Mouse (Mus musculus) midbrain, embryonic 11.5 days (tissue): Measurements from ENCODE around the gene Lrp2. TPM values are rescaled to one million over a fixed set of nuclear protein-coding genes. Genes with fewer than 3 reads are reported as not detected.
A peak's percentile ranks its signal among the peaks of the same experiment; 100 is the strongest.

ENCODE experiments used
- ATAC-seq: fragments of 200-750 bp; cut with Nextera tagmentation; 2 replicates; pipeline ENCODE4 v1.8.0; 2017; ENCODE audit warnings: moderate TSS enrichment, moderate library complexity; ENCODE audit not compliant: low FRiP score
- DNase-seq: peaks from one replicate; pipeline ENCODE4 v3.0.0; 2015; ENCODE audit warnings: low spot score; ENCODE audit errors: missing footprints
- H3K27ac ChIP-seq: fragments of 300-500 bp; sonication (generic); 2 replicates; pipeline ENCODE4 v1.5.1; 2014; ENCODE audit warnings: low read depth, low read length
- H3K27me3 ChIP-seq: fragments of 300-500 bp; sonication (generic); 2 replicates; pipeline ENCODE4 v1.6.1; 2014; ENCODE audit warnings: mild to moderate bottlenecking, low read length, moderate library complexity, mixed read lengths; ENCODE audit not compliant: control insufficient read depth, insufficient read depth
- H3K36me3 ChIP-seq: fragments of 300-500 bp; sonication (generic); 2 replicates; pipeline ENCODE4 v1.6.1; 2014; ENCODE audit warnings: mild to moderate bottlenecking, low read length, moderate library complexity, mixed read lengths; ENCODE audit not compliant: control insufficient read depth, insufficient read depth
- H3K4me1 ChIP-seq: fragments of 300-500 bp; sonication (generic); 2 replicates; pipeline ENCODE4 v1.6.1; 2014; ENCODE audit warnings: low read length; ENCODE audit not compliant: control insufficient read depth, insufficient read depth
- H3K4me2 ChIP-seq: fragments of 300-500 bp; sonication (generic); 2 replicates; pipeline ENCODE4 v1.6.1; 2014; ENCODE audit warnings: mild to moderate bottlenecking, moderate library complexity
- H3K4me3 ChIP-seq: fragments of 300-500 bp; sonication (generic); 2 replicates; pipeline ENCODE4 v1.5.1; 2014; ENCODE audit warnings: low read depth, low read length
- H3K9ac ChIP-seq: fragments of 300-500 bp; sonication (generic); 2 replicates; pipeline ENCODE4 v1.6.1; 2014; ENCODE audit warnings: low read length
- H3K9me3 ChIP-seq: fragments of 300-500 bp; sonication (generic); 2 replicates; pipeline ENCODE4 v1.6.1; 2016; ENCODE audit warnings: low read length; ENCODE audit not compliant: control insufficient read depth
- WGBS: fragments of 180-500 bp; shearing (Covaris S2); extraction: QIAGEN DNeasy Blood & Tissue Kit; methylation state at CpG from one replicate; pipeline ENCODE4 v1.1.7; 2014; 5-methylcytosine and 5-hydroxymethylcytosine counted together
- polyA plus RNA-seq: library from polyadenylated mRNA; unstranded; fragments of >200 nt; fragmentation: Nextera tagmentation; extraction: Ambion mirVana; gene quantifications from 2 replicates; pipeline ENCODE4 v1.2.1, GENCODE M21; 2014

Lrp2 gene
- polyA plus RNA-seq, 1 experiment from 2014 or later: 5.6 TPM

- no peak overlapping the region; the same call in 1 of the 2 replicates for H3K9ac ChIP-seq
- peaks cover 19% of the 10 kb centered on the region for H3K4me1 ChIP-seq
- H3K4me3 ChIP-seq: no peak overlapping the region
- no peaks in the 10 kb centered on the region for H3K36me3 ChIP-seq
- 1% methylated on average over 11 of the region's 11 CpGs for WGBS
- DNase-seq: peak; percentile 94
- H3K9me3 ChIP-seq: no peaks in the 10 kb centered on the region
- peak; percentile 95 for ATAC-seq
- H3K27ac ChIP-seq: no peak overlapping the region
- H3K4me2 ChIP-seq: peak overlapping the region; percentile 24
- H3K27me3 ChIP-seq: peaks cover 15% of the 10 kb centered on the region
Measured at GRCm38 (mm10) chr2:69418294-69418881, 167.5 kb downstream of the Lrp2 start.

GRCm38 (mm10) chr2:69415070-69415469 is 170.8 kb downstream of the Lrp2 start:
- H3K27me3 ChIP-seq: peaks cover 10% of the 10 kb centered on the region; the same call in 1 of the 2 replicates
- H3K9ac ChIP-seq: no peak overlapping the region
- DNase-seq: peak; percentile 68
- no peaks in the 10 kb centered on the region for H3K9me3 ChIP-seq
- no peak overlapping the region for H3K4me2 ChIP-seq
- no peaks in the 10 kb centered on the region for H3K36me3 ChIP-seq
- no peak for ATAC-seq
- 87% methylated on average over 6 of the region's 6 CpGs for WGBS
- no peak overlapping the region for H3K4me3 ChIP-seq
- H3K27ac ChIP-seq: no peak overlapping the region
- H3K4me1 ChIP-seq: peaks cover 19% of the 10 kb centered on the region

- H3K4me2 ChIP-seq: no peak overlapping the region
- H3K4me3 ChIP-seq: no peak overlapping the region
- H3K9me3 ChIP-seq: no peaks in the 10 kb centered on the region
- H3K36me3 ChIP-seq: no peaks in the 10 kb centered on the region
- peaks cover 19% of the 10 kb centered on the region for H3K4me1 ChIP-seq
- DNase-seq (peak; percentile 26), ATAC-seq (no peak)
- peaks cover 7% of the 10 kb centered on the region; the same call in 1 of the 2 replicates for H3K27me3 ChIP-seq
- H3K9ac ChIP-seq: no peak overlapping the region
- WGBS: 95% methylated on average over 10 of the region's 10 CpGs
- no peak overlapping the region for H3K27ac ChIP-seq
Measured at GRCm38 (mm10) chr2:69414539-69414938, 171.3 kb downstream of the Lrp2 start.

- Histone ChIP-seq H3K9me3 (no peaks in the 10 kb centered on the region), H3K27ac (no peak overlapping the region), H3K27me3 (no peaks in the 10 kb centered on the region), H3K4me2 (no peak overlapping the region), H3K36me3 (no peaks in the 10 kb centered on the region), H3K4me1 (no peaks in the 10 kb centered on the region), H3K9ac (no peak overlapping the region), H3K4me3 (no peak overlapping the region)
- ATAC-seq (no peak), DNase-seq (peak; percentile 28)
- WGBS: 97% methylated on average over 5 of the region's 5 CpGs
Measured at GRCm38 (mm10) chr2:69405692-69406091, 180.2 kb downstream of the Lrp2 start.

- no peaks in the 10 kb centered on the region for H3K36me3 ChIP-seq
- H3K27ac ChIP-seq: no peak overlapping the region
- ATAC-seq (no peak), DNase-seq (no peak)
- H3K27me3 ChIP-seq: no peaks in the 10 kb centered on the region
- no peaks in the 10 kb centered on the region for H3K9me3 ChIP-seq
- WGBS: 82% methylated on average over 7 of the region's 7 CpGs
- H3K4me3 ChIP-seq: no peak overlapping the region
- H3K4me1 ChIP-seq: no peaks in the 10 kb centered on the region
- no peak overlapping the region for H3K9ac ChIP-seq
- H3K4me2 ChIP-seq: no peak overlapping the region
Measured at GRCm38 (mm10) chr2:69402309-69402708, 183.6 kb downstream of the Lrp2 start.

GRCm38 (mm10) chr2:69401891-69402290 is 184.0 kb downstream of the Lrp2 start:
- WGBS: 89% methylated on average over 6 of the region's 6 CpGs

GRCm38 (mm10) chr2:69400866-69401604 is 184.8 kb downstream of the Lrp2 start:
- Histone ChIP-seq H3K27ac (no peak overlapping the region), H3K9me3 (no peaks in the 10 kb centered on the region), H3K36me3 (no peaks in the 10 kb centered on the region), H3K4me1 (no peaks in the 10 kb centered on the region), H3K9ac (no peak overlapping the region), H3K4me2 (no peak overlapping the region), H3K27me3 (no peaks in the 10 kb centered on the region), H3K4me3 (no peak overlapping the region)
- peak; percentile 64 for DNase-seq
- WGBS: 90% methylated on average over 7 of the region's 7 CpGs
- ATAC-seq: no peak

More at GRCm38 (mm10) chr2:69401891-69402290, 184.0 kb downstream of the Lrp2 start:
- H3K4me2 ChIP-seq: no peak overlapping the region
- no peaks in the 10 kb centered on the region for H3K4me1 ChIP-seq
- H3K9me3 ChIP-seq: no peaks in the 10 kb centered on the region
- ATAC-seq (no peak), DNase-seq (peak; percentile 59)
- no peaks in the 10 kb centered on the region for H3K36me3 ChIP-seq
- no peaks in the 10 kb centered on the region for H3K27me3 ChIP-seq
- no peak overlapping the region for H3K4me3 ChIP-seq
- no peak overlapping the region for H3K9ac ChIP-seq
- no peak overlapping the region for H3K27ac ChIP-seq

GRCm38 (mm10) chr2:69396760-69397435 is 189.0 kb downstream of the Lrp2 start:
- DNase-seq (peak; percentile 54), ATAC-seq (no peak)
- Histone ChIP-seq H3K4me1 (no peaks in the 10 kb centered on the region), H3K4me3 (no peak overlapping the region), H3K9ac (no peak overlapping the region), H3K27ac (no peak overlapping the region), H3K27me3 (no peaks in the 10 kb centered on the region), H3K9me3 (no peaks in the 10 kb centered on the region), H3K4me2 (no peak overlapping the region), H3K36me3 (no peaks in the 10 kb centered on the region)
- WGBS: 94% methylated on average over 12 of the region's 12 CpGs
